Mouse (Mus musculus) adrenal gland, adult 10 weeks (tissue): ENCODE results near the gene Gm5795. TPM values are rescaled to one million over a fixed set of nuclear protein-coding genes. Genes with fewer than 3 reads are reported as not detected.

Experiments
- polyA plus RNA-seq: library from polyadenylated mRNA; stranded (reverse); fragments of 350-450 nt; fragmentation: Illumina TruSeq; extraction: RNeasy Lipid Tissue Mini Kit (QIAGEN cat#74804); gene quantifications from one replicate; pipeline ENCODE4 v1.2.3, GENCODE M21; 2014; ENCODE audit warnings: low read depth, low replicate concordance

The Gm5795 gene
- not detected for polyA plus RNA-seq

DNA sequence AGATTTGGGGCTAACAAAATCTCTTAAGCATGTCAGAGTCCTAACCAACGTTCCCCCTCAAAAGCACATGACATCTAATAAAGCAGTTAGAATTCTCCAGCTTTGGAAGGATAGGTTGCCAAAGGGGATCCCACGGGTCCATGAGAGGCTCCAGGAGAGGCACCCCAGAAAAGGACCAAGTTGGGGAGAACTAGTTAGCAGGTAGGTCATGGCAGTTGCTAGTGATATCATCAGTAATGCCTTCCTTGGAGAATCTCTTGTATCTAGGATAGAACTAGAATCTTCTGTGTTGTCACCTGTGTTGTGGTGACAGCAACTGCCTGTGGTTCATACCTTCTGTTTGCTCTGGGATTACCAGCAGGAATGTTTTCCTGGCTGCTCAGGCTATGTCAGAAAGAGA lies at the start of gene Gm5795:
Gene Gm5795, plus strand, starts transcription at position 301 of the 400 bp plus-strand sequence.

DNA sequence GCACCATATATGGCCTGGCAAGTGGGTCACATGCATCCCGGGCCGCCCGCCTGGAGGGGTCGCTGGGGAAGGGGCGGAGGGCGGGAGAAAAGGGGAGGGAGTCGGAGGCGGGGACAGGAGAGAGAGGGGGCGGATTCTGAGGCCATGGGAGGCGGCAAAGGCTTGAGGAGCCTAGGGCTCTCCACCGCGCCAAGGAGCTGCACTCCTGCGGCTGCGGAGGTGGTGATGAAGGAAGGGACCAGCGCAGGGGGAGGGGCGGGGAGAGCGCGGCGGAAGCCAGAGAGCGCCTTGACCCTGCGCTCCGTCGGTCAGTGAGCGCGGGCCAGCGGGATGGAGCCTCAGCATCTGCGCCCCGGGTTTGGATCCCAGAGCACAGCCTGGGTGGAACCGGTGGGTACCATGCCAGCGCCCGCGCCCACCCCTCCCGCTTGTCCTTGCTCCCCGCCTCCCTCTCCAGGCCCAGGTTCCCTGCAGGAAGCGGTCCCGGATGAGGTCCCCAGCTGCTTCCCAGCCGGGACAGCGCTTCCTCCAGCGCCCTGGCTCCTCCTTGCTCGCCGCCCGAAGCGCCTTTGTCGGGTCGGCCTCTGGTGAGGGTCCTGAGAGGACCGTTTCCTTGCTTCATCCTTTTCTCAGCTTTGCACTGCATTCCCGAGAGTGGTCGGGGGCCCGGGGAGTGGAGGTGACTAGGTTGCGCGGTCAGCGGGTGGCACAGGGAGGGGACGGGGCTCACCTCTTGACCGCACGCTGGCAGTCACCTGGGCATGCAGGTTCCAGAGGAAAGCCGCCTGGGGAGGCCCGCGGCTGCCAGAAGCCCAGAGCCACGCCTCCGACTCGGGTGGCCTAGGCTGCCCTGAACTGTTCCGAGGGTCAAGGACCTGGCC lies 20.5 kb downstream of the Gm5795 start, which contains the start of gene D830030K20Rik:
Gene D830030K20Rik, plus strand, starts transcription at position 217 of the 881 bp plus-strand sequence.

Other genes starting within 250 kb of the Gm5795 start
- not detected for gene Gm2888, start 158.3 kb upstream of the Gm5795 start, polyA plus RNA-seq
- gene Gm2897, start 139.0 kb upstream of the Gm5795 start, polyA plus RNA-seq: 1.1 TPM
- gene Gm10340, start 54.3 kb upstream of the Gm5795 start, polyA plus RNA-seq: not detected
- gene D830030K20Rik, start 20.2 kb downstream of the Gm5795 start, polyA plus RNA-seq: 1.5 TPM
- gene Gm2956, start 144.4 kb downstream of the Gm5795 start, polyA plus RNA-seq: not detected
- not detected for gene Gm10413, start 206.8 kb downstream of the Gm5795 start, polyA plus RNA-seq
- gene Gm10409, start 224.4 kb downstream of the Gm5795 start, polyA plus RNA-seq: not detected
- gene Gm3005, start 239.8 kb downstream of the Gm5795 start, polyA plus RNA-seq: not detected